Mouse (Mus musculus) T-cell, adult 2 months (primary cell): Measurements from ENCODE around the gene Tes.

Experiments used
- DNase-seq: peaks from one replicate; pipeline ENCODE4 v3.0.0; 2022; ENCODE audit warnings: low spot score

Tes gene

GRCm38 (mm10) chr6:17079304-17079703 is 14.4 kb downstream of the Tes start:
- DNase-seq = no peak

GRCm38 (mm10) chr6:17079826-17080225 is 14.9 kb downstream of the Tes start:
- no peak for DNase-seq

- no peak for DNase-seq
These were observed 17.3 kb downstream of the Tes start for GRCm38 (mm10) chr6:17082238-17082637.

- no peak for DNase-seq
These were observed 17.9 kb downstream of the Tes start for GRCm38 (mm10) chr6:17082800-17083199.

- peak; percentile 74 for DNase-seq
These were observed 22.5 kb downstream of the Tes start for GRCm38 (mm10) chr6:17087485-17087884.

GRCm38 (mm10) chr6:17097301-17097700 is 32.4 kb downstream of the Tes start:
- DNase-seq = no peak

- no peak for DNase-seq
These were observed 33.6 kb downstream of the Tes start for GRCm38 (mm10) chr6:17098559-17098958.

- DNase-seq = no peak
These were observed 34.7 kb downstream of the Tes start for GRCm38 (mm10) chr6:17099477-17100130.

- no peak for DNase-seq
These were observed 40.8 kb downstream of the Tes start for GRCm38 (mm10) chr6:17105714-17106113.

GRCm38 (mm10) chr6:17106493-17106892 is 41.5 kb downstream of the Tes start:
- DNase-seq = no peak

GRCm38 (mm10) chr6:17109204-17109603 is 44.3 kb downstream of the Tes start:
- no peak for DNase-seq

GRCm38 (mm10) chr6:17110564-17111100 is 45.7 kb downstream of the Tes start:
- DNase-seq = no peak

GRCm38 (mm10) chr6:17112081-17112480 is 47.1 kb downstream of the Tes start:
- no peak for DNase-seq

GRCm38 (mm10) chr6:17112990-17113389 is 48.0 kb downstream of the Tes start:
- DNase-seq = no peak

- no peak for DNase-seq
These were observed 49.6 kb downstream of the Tes start for GRCm38 (mm10) chr6:17114588-17114987.

- DNase-seq = no peak
These were observed 50.3 kb downstream of the Tes start for GRCm38 (mm10) chr6:17115046-17115790.

- no peak for DNase-seq
These were observed 54.7 kb downstream of the Tes start for GRCm38 (mm10) chr6:17119521-17120232.

- no peak for DNase-seq
These were observed 75.1 kb downstream of the Tes start for GRCm38 (mm10) chr6:17140021-17140420.

- DNase-seq = no peak
These were observed 77.8 kb downstream of the Tes start for GRCm38 (mm10) chr6:17142577-17143359.

GRCm38 (mm10) chr6:17151071-17151715 is 86.2 kb downstream of the Tes start:
- DNase-seq = no peak

- DNase-seq = no peak
These were observed 87.6 kb downstream of the Tes start for GRCm38 (mm10) chr6:17152551-17152950.
